Mouse (Mus musculus): ENCODE results near the gene Heatr6. TPM values are rescaled to one million over a fixed set of nuclear protein-coding genes. Genes with fewer than 3 reads are reported as not detected.

Gene Heatr6
- polyA plus RNA-seq, 1 experiment from 2014 or later: 42.3 TPM

DNA sequence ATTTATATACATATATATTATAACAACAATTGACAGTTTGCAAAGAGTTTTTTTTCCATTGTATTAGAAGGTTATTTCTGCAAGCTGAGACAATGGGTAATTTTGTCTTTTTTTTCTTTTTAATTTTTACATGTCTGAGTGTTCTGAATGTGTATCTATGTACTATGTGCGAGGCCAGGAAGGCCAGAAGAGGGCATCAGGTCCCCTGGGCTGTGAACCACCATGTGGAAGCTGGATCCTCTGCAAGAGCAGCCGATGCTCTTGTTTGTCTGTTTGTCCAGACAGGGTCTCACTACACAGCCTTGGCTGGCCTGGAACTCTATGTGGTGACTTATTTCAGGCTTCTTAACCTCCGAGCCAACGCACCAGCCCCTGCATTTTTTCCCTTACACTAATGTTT is 37.6 kb downstream of the Heatr6 start:
- H3K27ac ChIP-seq: no peak overlapping the region
- 70% methylated on average over 4 of the region's 4 CpGs for WGBS
- no peaks in the 10 kb centered on the region for H3K9me3 ChIP-seq
- ATAC-seq (replicated peaks): no peak
- no peaks in the 10 kb centered on the region for H3K27me3 ChIP-seq (replicated peaks)
- no peak overlapping the region for H3K4me3 ChIP-seq
- H3K4me2 ChIP-seq: no peak overlapping the region
- no peak overlapping the region for H3K9ac ChIP-seq
- H3K4me1 ChIP-seq: no peaks in the 10 kb centered on the region
- H3K36me3 ChIP-seq (replicated peaks): no peaks in the 10 kb centered on the region

DNA sequence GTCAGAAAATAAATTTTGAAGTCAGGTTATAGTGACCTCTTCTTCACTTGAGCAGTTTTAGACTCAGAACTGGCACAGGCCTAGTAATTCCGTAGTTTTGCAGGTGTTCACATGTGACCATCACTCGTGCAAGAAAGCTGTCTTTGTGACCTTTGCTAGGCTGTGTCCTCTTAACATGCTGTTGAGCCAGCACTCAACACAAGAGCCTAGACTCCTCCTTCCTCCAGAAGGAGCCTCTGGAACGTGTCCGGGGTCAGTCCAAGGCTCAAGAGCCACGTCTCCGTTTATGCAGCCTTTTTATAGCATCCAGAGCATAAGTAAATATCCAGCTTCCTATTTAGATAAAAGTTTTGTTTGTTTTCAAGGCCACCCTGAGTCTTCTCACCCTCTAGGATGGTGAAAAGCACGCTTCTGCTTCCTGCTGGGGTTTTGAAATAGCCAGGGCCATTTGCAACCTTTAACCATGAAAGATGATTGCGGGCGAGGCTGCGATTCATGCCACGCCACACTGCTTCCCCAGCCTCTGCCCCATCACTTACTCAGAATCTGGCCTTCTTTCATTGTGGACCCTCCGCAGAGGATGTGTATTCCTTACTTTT is 38.9 kb downstream of the Heatr6 start:
- no peak overlapping the region for H3K4me3 ChIP-seq
- no peak for ATAC-seq (replicated peaks)
- H3K4me2 ChIP-seq: no peak overlapping the region
- no peak overlapping the region for H3K27ac ChIP-seq
- no peaks in the 10 kb centered on the region for H3K9me3 ChIP-seq
- 80% methylated on average over 12 of the region's 12 CpGs for WGBS
- no peaks in the 10 kb centered on the region for H3K4me1 ChIP-seq
- no peaks in the 10 kb centered on the region for H3K27me3 ChIP-seq (replicated peaks)
- no peak overlapping the region for H3K9ac ChIP-seq
- no peaks in the 10 kb centered on the region for H3K36me3 ChIP-seq (replicated peaks)

DNA sequence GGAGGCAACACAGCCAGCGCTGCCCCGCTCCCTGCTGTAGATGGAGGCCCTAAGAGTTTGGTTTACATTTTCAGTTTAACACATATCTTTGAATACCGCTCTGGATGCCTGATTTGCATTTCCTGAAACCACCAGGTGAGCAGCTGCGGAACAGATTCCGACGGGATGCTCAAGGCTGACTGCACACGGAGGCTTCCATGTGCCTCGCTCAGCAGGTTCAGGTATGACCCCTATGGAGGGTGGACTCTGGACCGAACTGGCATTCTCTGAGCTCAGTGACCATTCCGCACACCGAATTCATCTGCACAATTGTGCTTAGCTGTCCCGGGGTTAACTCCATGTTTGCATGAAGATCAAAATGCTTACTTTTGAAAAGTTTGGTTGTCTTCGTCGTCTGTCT is 39.8 kb downstream of the Heatr6 start:
- no peak for ATAC-seq (replicated peaks)
- Histone ChIP-seq H3K4me3 (no peak overlapping the region), H3K36me3 (replicated peaks) (no peaks in the 10 kb centered on the region), H3K27ac (no peak overlapping the region), H3K27me3 (replicated peaks) (no peaks in the 10 kb centered on the region), H3K9ac (no peak overlapping the region), H3K9me3 (no peaks in the 10 kb centered on the region), H3K4me1 (no peaks in the 10 kb centered on the region), H3K4me2 (no peak overlapping the region)
- 83% methylated on average over 14 of the region's 14 CpGs for whole genome bisulfite sequencing

DNA sequence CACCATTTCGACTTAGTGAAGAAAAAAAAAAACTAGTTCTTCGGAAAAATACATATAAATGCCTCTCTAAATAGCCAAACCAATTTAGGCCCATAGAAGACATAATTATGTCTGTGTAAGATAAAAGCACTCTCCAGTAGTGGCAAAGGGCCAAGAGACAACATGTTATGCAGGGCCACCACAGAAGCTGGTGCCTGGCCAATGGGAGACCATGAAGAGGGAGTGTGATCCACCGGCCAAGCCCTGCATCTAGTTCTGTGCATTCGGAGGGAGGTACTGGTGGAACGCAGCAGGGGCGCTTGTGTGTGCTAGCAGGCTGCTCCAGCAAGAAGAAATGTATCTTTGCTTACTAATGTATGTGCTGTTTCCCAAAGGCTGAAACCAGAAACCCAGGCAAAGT is 42.6 kb downstream of the Heatr6 start:
- 63% methylated on average over 6 of the region's 6 CpGs for WGBS
- Histone ChIP-seq H3K27ac (no peak overlapping the region), H3K36me3 (replicated peaks) (no peaks in the 10 kb centered on the region), H3K27me3 (replicated peaks) (no peaks in the 10 kb centered on the region), H3K4me3 (no peak overlapping the region), H3K4me1 (no peaks in the 10 kb centered on the region), H3K9me3 (no peaks in the 10 kb centered on the region), H3K4me2 (no peak overlapping the region), H3K9ac (no peak overlapping the region)
- no peak for ATAC-seq (replicated peaks)

DNA sequence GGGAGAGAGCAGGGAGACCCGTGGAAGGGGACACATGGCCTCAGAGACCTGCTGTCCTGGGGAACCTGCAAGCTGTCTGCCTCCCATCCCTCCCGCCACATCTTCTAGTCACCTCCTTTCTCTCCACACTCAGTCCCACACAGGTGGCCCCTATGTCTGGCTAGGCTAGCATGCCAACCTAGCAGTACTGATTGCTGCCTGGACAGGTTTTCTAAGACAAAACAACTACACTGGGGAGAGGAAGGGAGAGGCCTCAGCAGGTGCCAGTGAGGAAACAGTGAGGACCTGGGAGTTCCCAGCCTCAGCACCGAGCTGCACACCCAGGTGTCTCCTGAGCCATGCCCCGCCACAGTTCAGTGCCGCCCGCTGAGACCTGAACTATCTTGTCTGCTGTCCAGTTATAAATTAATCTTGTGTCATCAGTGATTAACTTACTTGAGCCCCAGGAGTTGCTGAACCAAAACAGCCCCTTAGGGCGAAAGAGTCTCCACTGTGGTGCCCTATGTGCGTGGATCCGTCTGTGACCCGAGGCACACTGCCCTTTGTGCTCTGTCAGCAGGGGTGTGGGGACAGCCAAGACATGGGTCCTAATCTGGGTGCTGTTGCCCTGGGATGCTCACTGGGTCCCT is 43.6 kb downstream of the Heatr6 start:
- Histone ChIP-seq H3K9ac (no peak overlapping the region), H3K27me3 (replicated peaks) (no peaks in the 10 kb centered on the region), H3K36me3 (replicated peaks) (no peaks in the 10 kb centered on the region), H3K27ac (no peak overlapping the region), H3K4me2 (no peak overlapping the region), H3K4me3 (no peak overlapping the region), H3K9me3 (no peaks in the 10 kb centered on the region), H3K4me1 (no peaks in the 10 kb centered on the region)
- 83% methylated on average over 10 of the region's 10 CpGs for WGBS
- no peak for ATAC-seq (replicated peaks)

DNA sequence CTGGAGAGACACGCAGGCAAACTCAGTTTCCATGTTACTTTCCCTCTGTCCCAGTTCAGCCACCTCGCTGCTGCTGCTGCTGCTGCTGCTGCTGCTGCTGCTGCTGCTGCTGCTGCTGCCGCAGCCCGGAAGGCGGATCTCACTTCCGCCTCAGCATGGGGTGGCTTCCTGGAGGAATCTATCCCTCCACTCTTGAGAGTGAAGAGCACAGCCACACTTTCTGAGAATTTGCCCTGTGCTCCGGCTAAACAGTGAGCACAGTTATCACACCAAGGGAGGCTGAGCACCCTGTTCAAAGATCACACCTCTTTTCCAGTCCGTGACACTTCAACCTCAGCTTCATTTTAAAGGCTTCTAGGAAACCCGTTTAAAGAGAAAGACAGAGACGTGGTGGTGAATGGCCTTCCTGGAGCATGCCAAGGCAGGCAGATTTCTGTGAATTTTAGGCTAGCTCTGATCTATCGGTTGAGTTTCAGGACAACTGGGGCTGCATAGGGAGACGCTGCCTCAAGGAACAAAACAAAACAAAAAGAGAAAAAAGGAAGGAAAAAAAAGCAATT is 46.5 kb downstream of the Heatr6 start:
- Histone ChIP-seq H3K27ac (no peak overlapping the region), H3K27me3 (replicated peaks) (no peaks in the 10 kb centered on the region), H3K4me2 (no peak overlapping the region), H3K9ac (no peak overlapping the region), H3K36me3 (replicated peaks) (no peaks in the 10 kb centered on the region), H3K4me1 (no peaks in the 10 kb centered on the region), H3K4me3 (no peak overlapping the region), H3K9me3 (no peaks in the 10 kb centered on the region)
- WGBS: 65% methylated on average over 12 of the region's 12 CpGs
- ATAC-seq (replicated peaks): no peak

DNA sequence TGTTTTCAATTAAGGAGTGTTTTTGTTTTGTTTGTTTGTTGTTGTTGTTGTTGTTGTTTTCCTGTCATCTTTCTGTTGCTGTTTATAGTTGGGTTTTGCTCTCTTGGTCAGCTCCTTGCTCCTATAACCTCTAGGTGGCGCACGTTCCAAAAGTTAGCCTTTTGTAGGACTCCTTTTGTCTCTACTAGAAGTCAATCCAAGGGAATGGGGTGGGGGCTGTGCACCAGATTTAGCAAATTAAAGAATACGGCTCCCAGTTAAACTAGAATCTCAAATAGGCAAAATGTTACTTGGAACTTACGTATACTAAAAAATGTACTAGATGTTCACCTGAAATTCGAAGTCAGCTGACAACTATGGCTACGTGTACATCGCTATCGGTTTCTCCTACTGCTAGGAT is 48.7 kb downstream of the Heatr6 start:
- 69% methylated on average over 8 of the region's 8 CpGs for WGBS
- H3K9ac ChIP-seq: no peak overlapping the region
- no peaks in the 10 kb centered on the region for H3K4me1 ChIP-seq
- H3K9me3 ChIP-seq: no peaks in the 10 kb centered on the region
- no peak overlapping the region for H3K27ac ChIP-seq
- H3K4me2 ChIP-seq: no peak overlapping the region
- H3K27me3 ChIP-seq (replicated peaks): no peaks in the 10 kb centered on the region
- no peak for ATAC-seq (replicated peaks)
- no peaks in the 10 kb centered on the region for H3K36me3 ChIP-seq (replicated peaks)
- no peak overlapping the region for H3K4me3 ChIP-seq

DNA sequence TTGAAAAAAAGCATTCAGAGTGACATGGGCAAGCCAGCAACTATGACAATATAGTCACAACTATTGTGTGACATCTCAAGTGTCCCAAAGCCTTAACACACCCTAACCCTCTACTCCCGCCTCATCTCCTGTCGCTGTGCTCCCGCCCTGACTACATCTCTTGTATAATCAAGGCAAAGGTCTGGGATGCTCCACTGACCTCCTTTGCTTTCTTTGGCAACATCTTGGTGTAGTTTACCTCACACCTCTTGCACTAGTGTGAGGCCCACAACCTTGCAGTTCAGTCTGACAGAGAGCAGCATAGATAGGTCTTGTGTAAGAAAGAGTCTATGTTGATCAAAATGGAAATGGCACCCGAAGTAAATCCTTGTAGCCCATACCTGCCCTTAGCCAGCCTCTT is 49.1 kb downstream of the Heatr6 start:
- Histone ChIP-seq H3K9ac (no peak overlapping the region), H3K4me3 (no peak overlapping the region), H3K9me3 (no peaks in the 10 kb centered on the region), H3K36me3 (replicated peaks) (no peaks in the 10 kb centered on the region), H3K4me1 (no peaks in the 10 kb centered on the region), H3K27ac (no peak overlapping the region), H3K27me3 (replicated peaks) (no peaks in the 10 kb centered on the region), H3K4me2 (no peak overlapping the region)
- ATAC-seq (replicated peaks): no peak
- 91% methylated on average over 4 of the region's 4 CpGs for WGBS

DNA sequence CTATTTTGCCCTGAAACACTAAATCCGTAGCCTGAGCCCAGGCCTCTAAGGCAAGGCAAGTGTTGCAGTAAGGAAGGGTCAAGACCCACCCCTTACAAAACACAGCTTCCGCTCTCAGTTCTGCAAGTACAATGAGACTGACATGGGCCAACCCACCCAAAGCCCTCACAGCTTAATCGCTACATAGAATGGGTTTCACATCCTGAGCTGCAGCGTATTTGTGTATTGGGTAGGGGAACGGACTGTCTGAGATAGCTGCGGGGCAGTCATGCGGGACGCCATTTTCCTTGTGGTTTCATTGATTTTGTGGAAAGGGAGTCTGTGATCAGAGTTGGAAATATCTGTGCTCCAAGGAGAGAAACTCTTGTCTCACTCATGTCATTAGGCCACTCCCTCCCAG is 56.9 kb downstream of the Heatr6 start:
- ATAC-seq (replicated peaks): no peak

DNA sequence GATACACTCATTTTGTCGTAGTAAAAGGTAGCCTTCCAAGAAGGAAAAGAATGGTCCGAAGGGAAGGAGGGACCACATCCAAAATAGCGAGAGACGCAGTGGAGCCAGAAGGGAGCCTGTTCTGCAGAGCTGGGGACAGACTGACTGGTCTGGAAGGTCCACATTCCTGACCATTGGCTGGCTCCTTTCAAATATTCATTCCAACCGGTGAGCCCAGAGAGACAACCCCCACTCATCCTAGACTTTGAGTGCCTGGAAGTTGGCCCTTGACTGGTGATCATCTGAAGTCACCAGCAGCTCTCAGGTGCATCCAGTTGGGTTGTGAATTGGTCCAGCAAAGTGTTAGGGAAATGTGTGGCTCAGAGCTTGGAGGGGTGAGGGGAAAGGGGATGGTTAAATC is 61.7 kb downstream of the Heatr6 start:
- Histone ChIP-seq H3K9ac (no peak overlapping the region), H3K4me1 (no peaks in the 10 kb centered on the region), H3K27ac (no peak overlapping the region), H3K4me2 (no peak overlapping the region), H3K4me3 (no peak overlapping the region), H3K36me3 (replicated peaks) (no peaks in the 10 kb centered on the region), H3K27me3 (replicated peaks) (no peaks in the 10 kb centered on the region), H3K9me3 (no peaks in the 10 kb centered on the region)
- ATAC-seq (replicated peaks): no peak
- WGBS: 87% methylated on average over 5 of the region's 5 CpGs

More for the DNA sequence above, 56.9 kb downstream of the Heatr6 start:
- no peaks in the 10 kb centered on the region for H3K27me3 ChIP-seq (replicated peaks)
- no peaks in the 10 kb centered on the region for H3K36me3 ChIP-seq (replicated peaks)
- 58% methylated on average over 8 of the region's 8 CpGs for WGBS
- H3K9ac ChIP-seq: no peak overlapping the region
- H3K9me3 ChIP-seq: no peaks in the 10 kb centered on the region
- no peak overlapping the region for H3K27ac ChIP-seq
- no peaks in the 10 kb centered on the region for H3K4me1 ChIP-seq
- no peak overlapping the region for H3K4me3 ChIP-seq
- H3K4me2 ChIP-seq: no peak overlapping the region

DNA sequence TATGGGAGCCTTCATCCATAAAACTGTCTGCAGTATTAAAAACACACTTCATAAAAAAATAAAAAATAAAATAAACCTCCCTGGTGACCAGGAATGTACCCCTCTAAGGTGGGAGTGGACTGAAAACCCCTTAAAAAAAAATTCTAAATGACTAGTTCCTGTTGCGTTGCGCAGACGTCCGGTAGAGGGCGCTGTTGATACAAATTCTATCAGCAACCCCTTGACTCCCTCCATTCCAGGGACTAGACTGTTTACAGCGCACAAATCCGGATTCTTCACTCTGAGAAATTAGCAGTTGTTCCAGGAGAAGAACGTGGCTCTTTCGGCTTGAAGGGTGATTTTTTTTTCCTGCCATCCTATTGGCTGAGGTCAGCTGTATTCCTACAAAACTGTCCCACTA is 62.1 kb downstream of the Heatr6 start:
- Histone ChIP-seq H3K9ac (no peak overlapping the region), H3K9me3 (no peaks in the 10 kb centered on the region), H3K27ac (no peak overlapping the region), H3K4me2 (no peak overlapping the region), H3K36me3 (replicated peaks) (no peaks in the 10 kb centered on the region), H3K27me3 (replicated peaks) (no peaks in the 10 kb centered on the region), H3K4me1 (no peaks in the 10 kb centered on the region), H3K4me3 (no peak overlapping the region)
- no peak for ATAC-seq (replicated peaks)
- WGBS: 7% methylated on average over 9 of the region's 9 CpGs

DNA sequence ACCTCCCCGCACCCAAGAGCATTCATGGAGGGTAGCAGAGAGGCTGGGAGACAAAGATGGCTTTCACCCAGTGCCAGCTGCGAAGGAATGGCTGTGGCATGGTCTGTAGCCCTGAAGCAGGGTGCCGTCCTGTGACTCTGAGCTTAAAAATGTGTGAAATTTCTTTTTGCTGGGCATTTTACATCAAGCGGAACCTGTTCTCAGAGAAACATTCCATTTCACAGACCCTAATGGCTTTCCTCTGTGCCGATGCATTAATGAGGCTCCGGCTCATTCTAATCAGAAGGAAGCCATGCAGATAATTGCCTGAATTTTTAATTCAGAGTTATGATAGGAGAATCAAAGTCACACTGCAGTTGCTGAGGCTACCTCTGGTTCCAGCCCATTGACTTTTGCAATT is 63.6 kb downstream of the Heatr6 start:
- 58% methylated on average over 6 of the region's 6 CpGs for WGBS
- peak overlapping the region; percentile 61 for H3K27ac ChIP-seq

DNA sequence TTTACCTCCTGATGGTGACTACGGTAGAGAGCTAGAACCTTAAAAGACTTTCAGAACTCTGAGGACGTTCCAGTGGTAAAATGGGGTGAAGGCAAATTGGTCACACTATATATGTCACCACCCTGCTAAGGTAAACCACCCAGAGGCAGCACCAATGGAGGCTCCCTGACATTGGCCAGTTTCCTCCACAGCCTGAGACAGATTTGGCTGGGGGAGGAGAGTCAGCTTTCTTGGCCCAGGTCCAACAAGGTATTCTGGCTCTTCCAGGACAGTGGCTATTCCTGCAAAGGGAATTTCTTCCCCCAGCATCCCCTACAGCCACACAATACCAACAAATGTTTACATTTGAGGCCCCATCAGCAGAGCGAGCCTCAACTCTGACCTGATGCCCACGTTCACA is 64.5 kb downstream of the Heatr6 start:
- Histone ChIP-seq H3K36me3 (replicated peaks) (no peaks in the 10 kb centered on the region), H3K4me3 (no peak overlapping the region), H3K4me2 (no peak overlapping the region), H3K27ac (no peak overlapping the region), H3K27me3 (replicated peaks) (no peaks in the 10 kb centered on the region), H3K4me1 (no peaks in the 10 kb centered on the region), H3K9me3 (no peaks in the 10 kb centered on the region), H3K9ac (no peak overlapping the region)
- 81% methylated on average over 4 of the region's 4 CpGs for WGBS
- no peak for ATAC-seq (replicated peaks)

More for the DNA sequence above, 63.6 kb downstream of the Heatr6 start:
- Histone ChIP-seq H3K9me3 (no peaks in the 10 kb centered on the region), H3K27me3 (replicated peaks) (no peaks in the 10 kb centered on the region), H3K9ac (no peak overlapping the region), H3K4me3 (no peak overlapping the region), H3K4me2 (no peak overlapping the region), H3K4me1 (no peaks in the 10 kb centered on the region), H3K36me3 (replicated peaks) (no peaks in the 10 kb centered on the region)
- no peak for ATAC-seq (replicated peaks)
